Mouse (Mus musculus) Muller cell, postnatal 12 days (primary cell): ENCODE measurements around the gene Cd44.

Source experiments
- DNase-seq: peaks from one replicate; pipeline ENCODE4 v3.0.0-alpha.2; 2015; ENCODE audit errors: inconsistent ontology term

Gene Cd44

GRCm38 (mm10) chr2:102868444-102868843, 33.0 kb downstream of the Cd44 start:
- DNase-seq: no peak

- no peak for DNase-seq
Measured at GRCm38 (mm10) chr2:102867396-102868088, 33.9 kb downstream of the Cd44 start.

GRCm38 (mm10) chr2:102866594-102866993, 34.9 kb downstream of the Cd44 start:
- no peak for DNase-seq

- DNase-seq: no peak
Measured at GRCm38 (mm10) chr2:102865354-102865752, 36.1 kb downstream of the Cd44 start.

- DNase-seq: no peak
Measured at GRCm38 (mm10) chr2:102864695-102865353, 36.6 kb downstream of the Cd44 start.

- no peak for DNase-seq
Measured at GRCm38 (mm10) chr2:102864036-102864435, 37.4 kb downstream of the Cd44 start.

- DNase-seq: no peak
Measured at GRCm38 (mm10) chr2:102863583-102863982, 37.9 kb downstream of the Cd44 start.

- DNase-seq: no peak
Measured at GRCm38 (mm10) chr2:102862706-102863105, 38.8 kb downstream of the Cd44 start.

GRCm38 (mm10) chr2:102858271-102858670, 43.2 kb downstream of the Cd44 start:
- DNase-seq: peak; percentile 78

GRCm38 (mm10) chr2:102853297-102853696, 48.2 kb downstream of the Cd44 start:
- no peak for DNase-seq

GRCm38 (mm10) chr2:102851936-102852477, 49.5 kb downstream of the Cd44 start:
- no peak for DNase-seq

- peak; percentile 76 for DNase-seq
Measured at GRCm38 (mm10) chr2:102850026-102850425, 51.4 kb downstream of the Cd44 start.

GRCm38 (mm10) chr2:102848811-102849433, 52.5 kb downstream of the Cd44 start:
- no peak for DNase-seq

GRCm38 (mm10) chr2:102841231-102841630, 60.2 kb downstream of the Cd44 start:
- no peak for DNase-seq

- no peak for DNase-seq
Measured at GRCm38 (mm10) chr2:102838179-102838578, 63.3 kb downstream of the Cd44 start.

GRCm38 (mm10) chr2:102831547-102831946, 69.9 kb downstream of the Cd44 start:
- DNase-seq: no peak

- no peak for DNase-seq
Measured at GRCm38 (mm10) chr2:102829201-102829600, 72.3 kb downstream of the Cd44 start.

GRCm38 (mm10) chr2:102828381-102828780, 73.1 kb downstream of the Cd44 start:
- DNase-seq: no peak

- DNase-seq: no peak
Measured at GRCm38 (mm10) chr2:102827841-102828240, 73.6 kb downstream of the Cd44 start.

- DNase-seq: no peak
Measured at GRCm38 (mm10) chr2:102825961-102826633, 75.4 kb downstream of the Cd44 start.

- DNase-seq: no peak
Measured at GRCm38 (mm10) chr2:102822036-102822435, 79.4 kb downstream of the Cd44 start.

GRCm38 (mm10) chr2:102820790-102821189, 80.7 kb downstream of the Cd44 start:
- no peak for DNase-seq
